Mouse (Mus musculus): ENCODE measurements around the gene Gm21083.
"Not testable (repeated sequence)": the region's sequence is repeated elsewhere in the genome, so short reads cannot be mapped to it uniquely, and the experiment has no call there.

The Gm21083 gene

DNA sequence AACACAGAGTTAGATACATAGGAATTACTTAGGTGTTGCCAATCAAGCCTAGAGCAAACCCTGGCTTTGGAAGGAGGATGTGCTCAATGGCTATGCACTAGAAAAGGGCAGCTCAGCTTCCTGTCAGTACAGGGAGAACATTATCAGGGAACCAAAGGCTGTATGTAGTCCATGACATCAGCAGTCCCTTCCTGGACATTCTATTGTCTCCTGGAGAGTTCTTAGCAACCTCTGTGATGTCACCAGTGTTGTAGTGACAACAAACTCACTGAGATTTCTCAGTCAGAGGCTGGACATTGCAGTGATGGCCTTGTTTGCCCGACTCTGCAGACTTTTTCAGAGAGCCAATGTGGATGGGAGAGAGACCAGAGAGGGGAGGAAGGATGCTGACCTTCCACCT lies at the start of gene Gm21083:
TSS of gene Gm21083 (plus strand) at position 301 of the 400 bp plus-strand sequence.
- not testable (repeated sequence) for DNase-seq (ENCODE audit: low spot score in 2 of 2)

GRCm38 (mm10) chr5:15529122-15529521 lies 48.0 kb upstream of the Gm21083 start, which contains the start of gene Gm21190:
Gene Gm21190 (minus strand): TSS chr5:15529222.
- DNase-seq (ENCODE audit: low spot score in 2 of 2), result not testable (repeated sequence)

DNA sequence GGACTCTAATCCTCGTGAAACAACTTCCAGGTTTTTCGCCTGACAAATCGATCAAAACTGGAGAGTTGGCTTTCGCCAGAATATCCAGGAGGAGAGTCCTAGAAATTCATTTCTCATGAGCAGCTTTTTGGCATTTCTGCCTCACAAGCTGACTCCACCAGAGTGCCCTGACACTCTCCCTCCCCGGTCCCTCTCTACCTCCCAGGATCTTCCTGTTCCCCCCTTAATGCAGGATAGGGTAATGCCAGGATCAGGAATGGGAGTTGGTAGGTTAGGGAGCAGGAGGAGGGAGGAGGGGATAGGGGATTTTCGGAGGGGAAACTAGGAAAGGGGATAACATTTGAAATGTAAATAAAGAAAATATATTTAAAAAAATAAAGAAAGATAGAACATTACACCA lies 28.5 kb upstream of the Gm21083 start:
- DNase-seq (ENCODE audit: low spot score in 2 of 2), result not testable (repeated sequence)

DNA sequence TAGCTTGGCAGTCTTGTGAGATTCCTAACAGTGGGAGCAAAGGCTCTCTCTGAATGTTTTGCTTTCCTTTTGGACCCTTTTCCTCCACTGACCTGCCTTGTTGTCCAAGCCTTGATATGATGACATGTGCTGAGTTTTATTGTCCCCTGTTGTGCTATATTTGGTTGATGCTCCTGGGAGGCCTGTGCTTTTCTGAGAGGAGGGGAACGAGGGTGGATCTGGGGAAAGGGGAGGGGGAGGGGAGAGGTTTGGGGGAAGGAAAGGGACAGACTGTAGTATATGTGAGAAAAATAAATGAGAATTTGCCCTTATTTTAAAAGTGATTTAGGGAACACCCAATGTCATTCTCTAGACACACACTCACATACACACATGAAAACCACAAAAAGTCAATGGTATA lies 28.0 kb upstream of the Gm21083 start:
- not testable (repeated sequence) for DNase-seq (ENCODE audit: low spot score in 2 of 2)

GRCm38 (mm10) chr5:15549606-15550005 lies 27.5 kb upstream of the Gm21083 start:
- DNase-seq (ENCODE audit: low spot score in 2 of 2), result not testable (repeated sequence)

DNA sequence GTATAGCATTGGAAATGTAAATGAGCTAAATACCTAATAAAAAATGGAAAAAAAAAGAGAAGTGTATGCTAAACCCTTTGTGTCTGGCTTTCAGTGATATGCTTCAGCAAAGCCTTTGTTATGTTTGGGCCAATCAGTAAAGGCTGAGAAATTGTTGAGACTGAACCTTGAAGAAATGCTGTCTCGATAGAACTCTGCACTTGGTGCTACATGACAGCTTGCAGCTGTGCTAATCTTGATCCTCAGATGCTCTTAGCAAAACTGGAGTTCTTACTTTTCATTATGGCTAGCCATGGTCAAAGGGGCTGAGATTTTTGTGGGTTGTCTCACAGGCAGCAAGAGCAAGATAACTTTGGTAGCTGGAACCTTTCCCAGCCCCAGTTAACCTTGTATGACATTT lies 18.5 kb upstream of the Gm21083 start:
- not testable (repeated sequence) for DNase-seq (ENCODE audit: low spot score in 2 of 2)

DNA sequence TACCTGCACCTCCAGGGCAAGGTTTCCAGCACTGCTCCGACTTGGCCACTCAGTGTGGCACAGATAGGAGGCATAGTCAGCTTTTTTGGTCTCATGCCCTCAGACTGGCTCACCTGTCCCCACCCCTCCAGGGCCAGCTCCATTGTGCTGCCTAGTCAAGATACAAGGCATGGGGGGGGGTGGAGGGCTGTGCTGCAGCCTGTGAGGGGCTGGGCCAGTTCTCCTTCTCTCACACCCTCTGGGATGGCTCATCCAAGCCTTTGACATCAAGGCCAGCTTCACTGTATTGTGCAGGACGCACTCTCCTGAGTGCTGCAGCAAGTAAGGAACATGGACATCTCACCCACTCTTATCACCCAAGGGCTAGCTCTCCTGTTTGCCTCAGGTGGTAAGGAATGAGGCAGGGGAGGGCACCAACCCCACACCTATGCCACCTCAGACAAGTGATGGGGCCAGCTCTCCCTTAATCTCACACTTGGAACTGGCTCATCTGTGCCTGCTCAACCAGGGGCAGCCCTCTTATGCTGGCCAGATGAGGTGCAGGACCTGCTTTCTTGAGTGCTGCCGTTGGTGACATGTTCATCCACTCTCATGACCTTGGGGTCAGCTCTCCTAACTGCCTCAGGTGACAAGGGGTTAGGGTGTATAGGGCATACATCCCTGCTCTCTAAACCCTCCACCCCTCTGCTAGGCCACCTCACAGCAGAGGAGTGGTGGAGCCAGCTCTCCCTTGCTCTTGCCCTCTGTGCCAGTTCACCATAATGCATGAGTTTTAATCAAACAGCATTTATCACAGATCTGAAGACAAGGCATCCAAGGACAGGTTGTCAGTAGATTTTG lies 15.5 kb upstream of the Gm21083 start:
- not testable (repeated sequence) for DNase-seq (ENCODE audit: low spot score in 2 of 2)

- DNase-seq (ENCODE audit: low spot score in 2 of 2), result not testable (repeated sequence)
Measured at GRCm38 (mm10) chr5:15573735-15574134, 3.4 kb upstream of the Gm21083 start.

DNA sequence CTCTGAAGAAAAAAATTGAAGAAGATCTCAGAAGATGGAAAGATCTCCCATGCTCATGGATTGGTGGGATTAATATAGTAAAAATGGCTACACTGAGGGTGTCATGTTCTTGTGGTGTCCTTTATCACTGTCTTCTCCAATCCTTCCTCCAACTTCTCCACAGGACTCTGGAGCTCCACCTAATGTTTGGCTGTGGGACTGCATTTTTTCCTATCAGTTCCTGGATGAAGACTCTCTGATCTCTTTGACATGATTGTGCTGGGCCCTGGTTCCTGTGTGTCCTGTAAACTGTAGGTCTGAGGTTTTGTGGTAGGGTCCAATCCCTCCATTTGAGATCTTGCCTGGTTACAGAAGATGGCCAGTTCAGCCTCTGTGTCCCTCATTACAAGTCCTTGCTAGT lies 9.2 kb downstream of the Gm21083 start:
- peak in 1 of 2 experiments; percentile 34 for DNase-seq (ENCODE audit: low spot score in 2 of 2)

DNA sequence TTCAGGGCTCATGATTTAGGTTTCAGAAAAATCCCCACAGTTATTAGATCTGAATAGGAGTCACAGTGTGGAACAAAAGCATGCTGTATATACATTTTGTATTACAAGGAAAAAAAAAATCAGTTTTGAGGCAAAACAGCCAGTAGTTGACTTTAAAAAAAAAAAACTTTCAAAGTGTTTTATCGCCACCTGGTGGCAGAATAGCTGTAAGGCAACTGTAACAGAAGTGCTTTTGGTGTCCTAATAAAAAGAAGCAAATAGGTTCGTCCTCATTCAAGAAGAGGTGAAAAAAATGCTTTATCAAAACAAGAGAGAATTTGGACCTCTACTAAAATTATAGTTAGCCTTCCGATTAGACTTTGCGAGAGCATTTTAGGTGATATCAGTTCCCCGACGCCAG lies 11.2 kb downstream of the Gm21083 start:
- not testable (repeated sequence) for DNase-seq (ENCODE audit: low spot score in 2 of 2)

GRCm38 (mm10) chr5:15590635-15591034 lies 13.5 kb downstream of the Gm21083 start:
- not testable (repeated sequence) for DNase-seq (ENCODE audit: low spot score in 2 of 2)

DNA sequence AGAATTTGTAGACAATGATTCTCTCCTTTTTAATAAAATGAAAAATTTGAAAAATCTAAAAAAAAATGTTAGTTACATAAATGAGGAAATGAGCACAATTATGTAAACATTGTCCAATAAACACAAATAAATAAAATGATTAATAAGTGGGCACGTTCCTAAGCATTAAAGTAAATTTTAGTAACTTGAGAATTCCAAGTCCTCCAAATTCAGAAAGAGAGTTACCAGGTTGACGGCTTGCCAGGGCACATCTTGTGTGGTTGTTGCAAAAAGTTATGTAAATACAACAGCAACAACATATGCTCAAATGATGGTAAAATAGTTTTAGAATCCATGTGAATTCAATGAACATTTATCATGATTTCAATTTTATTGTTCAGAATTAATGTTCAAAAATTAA lies 14.4 kb downstream of the Gm21083 start:
- not testable (repeated sequence) for DNase-seq (ENCODE audit: low spot score in 2 of 2)

GRCm38 (mm10) chr5:15598831-15599230 lies 21.7 kb downstream of the Gm21083 start:
- DNase-seq (ENCODE audit: low spot score in 2 of 2), result not testable (repeated sequence)

DNA sequence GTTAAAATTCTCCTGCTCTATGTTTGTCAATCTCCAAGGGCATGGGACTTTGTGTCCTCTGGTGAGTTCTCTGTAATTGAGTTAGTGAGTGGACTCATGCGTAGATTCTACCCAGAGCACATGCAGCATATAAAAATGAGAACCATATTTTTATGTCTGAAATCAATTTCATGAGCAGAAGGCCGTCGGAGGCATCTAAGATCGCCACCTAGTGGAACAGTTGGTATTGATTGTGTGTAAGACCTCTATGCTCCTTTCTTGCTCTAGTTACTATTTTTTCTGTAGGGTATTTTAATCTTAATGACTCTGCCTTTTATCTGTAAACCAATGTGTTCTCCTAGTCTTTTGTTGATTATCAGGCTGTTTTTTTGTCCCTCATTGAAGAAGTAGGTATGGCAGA lies 23.2 kb downstream of the Gm21083 start:
- DNase-seq (ENCODE audit: low spot score in 2 of 2), result not testable (repeated sequence)

- not testable (repeated sequence) for DNase-seq (ENCODE audit: low spot score in 2 of 2)
Measured at GRCm38 (mm10) chr5:15601481-15601880, 24.3 kb downstream of the Gm21083 start.

- not testable (repeated sequence) for DNase-seq (ENCODE audit: low spot score in 2 of 2)
Measured at GRCm38 (mm10) chr5:15601960-15602359, 24.8 kb downstream of the Gm21083 start.

- DNase-seq (ENCODE audit: low spot score in 2 of 2), result not testable (repeated sequence)
Measured at GRCm38 (mm10) chr5:15602424-15602947, 25.4 kb downstream of the Gm21083 start.

DNA sequence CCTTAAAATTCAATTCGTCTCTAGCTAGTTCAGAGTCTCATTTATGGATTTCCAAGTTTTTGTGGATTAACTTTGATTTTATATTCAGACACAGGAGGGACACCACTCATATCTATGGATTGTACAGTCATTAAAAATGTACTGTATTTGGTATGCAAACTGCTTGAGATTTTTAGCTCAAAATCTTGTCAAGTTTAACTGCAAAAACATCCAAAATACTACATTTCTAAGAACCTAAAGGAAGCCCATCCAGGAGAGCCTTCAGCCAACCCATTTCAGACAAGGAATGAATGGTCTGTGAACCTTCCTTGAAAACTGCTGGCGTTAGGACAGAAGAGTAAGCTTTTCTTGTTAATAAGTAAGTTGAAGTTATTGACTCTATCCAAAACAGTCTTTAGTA lies 25.9 kb downstream of the Gm21083 start:
- not testable (repeated sequence) for DNase-seq (ENCODE audit: low spot score in 2 of 2)

GRCm38 (mm10) chr5:15603585-15603984 lies 26.5 kb downstream of the Gm21083 start:
- DNase-seq (ENCODE audit: low spot score in 2 of 2), result not testable (repeated sequence)

DNA sequence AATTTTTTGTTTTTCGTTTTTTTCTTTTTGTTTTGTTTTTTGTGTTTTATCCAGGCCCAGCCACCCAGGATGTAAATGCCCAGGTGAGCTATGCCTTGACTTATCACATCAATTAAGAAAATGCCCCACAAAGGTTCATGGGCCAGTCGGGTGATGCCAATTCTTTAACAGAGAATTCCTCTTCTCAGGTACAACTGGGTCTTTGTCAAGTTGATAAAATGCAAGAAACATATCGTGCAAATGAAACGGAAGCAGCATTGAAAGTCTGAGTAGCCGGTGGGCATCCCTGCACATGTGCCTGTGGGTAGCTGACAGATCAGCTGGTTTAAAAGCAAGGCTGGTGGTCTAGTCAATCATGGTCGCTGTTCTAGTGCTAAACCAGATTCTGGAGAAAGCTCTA lies 29.5 kb downstream of the Gm21083 start:
- DNase-seq (ENCODE audit: low spot score in 2 of 2), result peak in 1 of 2 experiments; percentile 15

DNA sequence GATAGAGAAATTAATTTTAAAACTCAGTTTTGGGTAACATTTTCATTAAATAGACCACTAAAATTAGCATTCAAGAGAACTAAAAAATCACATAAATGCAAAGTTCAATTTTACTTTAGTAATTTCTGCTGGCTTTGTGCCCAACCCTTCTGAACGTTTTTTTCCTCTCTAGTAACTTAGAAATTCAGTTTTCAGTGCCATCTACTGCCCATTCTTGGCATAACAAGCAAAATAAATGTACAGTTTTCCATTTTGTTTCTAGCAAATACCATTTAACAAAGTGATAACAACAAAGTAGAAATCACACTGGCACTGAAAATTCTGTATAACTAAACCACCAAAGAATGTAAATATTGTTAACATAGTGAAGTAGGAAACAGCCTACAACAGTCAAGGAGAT lies 33.6 kb downstream of the Gm21083 start:
- not testable (repeated sequence) for DNase-seq (ENCODE audit: low spot score in 2 of 2)

GRCm38 (mm10) chr5:15616195-15616594 lies 39.1 kb downstream of the Gm21083 start:
- DNase-seq (ENCODE audit: low spot score in 2 of 2), result not testable (repeated sequence)

- not testable (repeated sequence) for DNase-seq (ENCODE audit: low spot score in 2 of 2)
Measured at GRCm38 (mm10) chr5:15618764-15619163, 41.6 kb downstream of the Gm21083 start, which contains the start of gene Speer4d. Gene Speer4d (plus strand): TSS chr5:15619064.
